Mouse (Mus musculus): Measurements from ENCODE around the gene Gm7247. TPM values are rescaled to one million over a fixed set of nuclear protein-coding genes. Genes with fewer than 3 reads are reported as not detected.
"Not testable (repeated sequence)": the region's sequence is repeated elsewhere in the genome, so short reads cannot be mapped to it uniquely, and the experiment has no call there.

The Gm7247 gene
- total RNA-seq, 2 experiments from 2014 or later: not detected

- Histone ChIP-seq H3K27ac (no peak overlapping the region), H3K4me3 (no peak overlapping the region)
- intact Hi-C loops (cut with DNase I): no loop called here
- no peak for TF ChIP-seq CTCF (IDR thresholded peaks at IDR 0.05)
- no peak for DNase-seq
Measured at GRCm38 (mm10) chr14:51438955-51439354, 77.4 kb downstream of the Gm7247 start.

- DNase-seq; intact Hi-C loops (cut with DNase I); H3K4me3 ChIP-seq; H3K27ac ChIP-seq: not testable (repeated sequence)
Measured at GRCm38 (mm10) chr14:51451557-51451956, 90.0 kb downstream of the Gm7247 start, which contains the start of gene Vmn2r89. Vmn2r89 (plus strand) TSS chr14:51451857.

- H3K4me3 ChIP-seq; intact Hi-C loops (cut with DNase I); DNase-seq; H3K27ac ChIP-seq: not testable (repeated sequence)
Measured at GRCm38 (mm10) chr14:51480278-51480677, 118.7 kb downstream of the Gm7247 start.

GRCm38 (mm10) chr14:51481332-51482015, 119.9 kb downstream of the Gm7247 start:
- DNase-seq; intact Hi-C loops (cut with DNase I); H3K27ac ChIP-seq: not testable (repeated sequence)
- TF ChIP-seq CTCF (IDR thresholded peaks at IDR 0.05): peak; percentile 25; the same call in 1 of the 2 replicates
- H3K4me3 ChIP-seq: peak overlapping the region; percentile 64

- no peak overlapping the region for H3K27ac ChIP-seq
- no peak for TF ChIP-seq CTCF (IDR thresholded peaks at IDR 0.05)
- DNase-seq: no peak
- H3K4me3 ChIP-seq: peak overlapping the region; percentile 64
- intact Hi-C loops (cut with DNase I): no loop called here
Measured at GRCm38 (mm10) chr14:51482051-51482715, 120.6 kb downstream of the Gm7247 start.

- H3K4me3 ChIP-seq; DNase-seq; H3K27ac ChIP-seq; intact Hi-C loops (cut with DNase I): not testable (repeated sequence)
Measured at GRCm38 (mm10) chr14:51482971-51483381, 121.4 kb downstream of the Gm7247 start.

- DNase-seq: no peak
- no peak for TF ChIP-seq CTCF (IDR thresholded peaks at IDR 0.05)
- H3K4me3 ChIP-seq: no peak overlapping the region
- intact Hi-C loops (cut with DNase I): no loop called here
- H3K27ac ChIP-seq: no peak overlapping the region
Measured at GRCm38 (mm10) chr14:51483671-51484070, 122.1 kb downstream of the Gm7247 start.

GRCm38 (mm10) chr14:51486111-51486510, 124.6 kb downstream of the Gm7247 start:
- intact Hi-C loops (cut with DNase I): no loop called here
- no peak for TF ChIP-seq CTCF (IDR thresholded peaks at IDR 0.05)
- no peak for DNase-seq
- H3K4me3 ChIP-seq: no peak overlapping the region
- H3K27ac ChIP-seq: no peak overlapping the region

- no peak overlapping the region for H3K4me3 ChIP-seq
- intact Hi-C loops (cut with DNase I): no loop called here
- DNase-seq: no peak
- TF ChIP-seq CTCF (IDR thresholded peaks at IDR 0.05): no peak
- no peak overlapping the region for H3K27ac ChIP-seq
Measured at GRCm38 (mm10) chr14:51495781-51496180, 134.2 kb downstream of the Gm7247 start.

GRCm38 (mm10) chr14:51496955-51497354, 135.4 kb downstream of the Gm7247 start:
- Histone ChIP-seq H3K4me3 (no peak overlapping the region), H3K27ac (no peak overlapping the region)
- no peak for TF ChIP-seq CTCF (IDR thresholded peaks at IDR 0.05)
- intact Hi-C loops (cut with DNase I): no loop called here
- DNase-seq: no peak

- no peak for TF ChIP-seq CTCF (IDR thresholded peaks at IDR 0.05)
- H3K4me3 ChIP-seq: no peak overlapping the region
- intact Hi-C loops (cut with DNase I): no loop called here
- H3K27ac ChIP-seq: no peak overlapping the region
- no peak for DNase-seq
Measured at GRCm38 (mm10) chr14:51497958-51498357, 136.4 kb downstream of the Gm7247 start.

- H3K4me3 ChIP-seq: no peak overlapping the region
- DNase-seq: no peak
- intact Hi-C loops (cut with DNase I): no loop called here
- H3K27ac ChIP-seq: no peak overlapping the region
- no peak for TF ChIP-seq CTCF (IDR thresholded peaks at IDR 0.05)
Measured at GRCm38 (mm10) chr14:51499707-51500275, 138.2 kb downstream of the Gm7247 start.

- intact Hi-C loops (cut with DNase I): no loop called here
- DNase-seq: no peak
Measured at GRCm38 (mm10) chr14:51500461-51500860, 138.9 kb downstream of the Gm7247 start.

More at GRCm38 (mm10) chr14:51500461-51500860, 138.9 kb downstream of the Gm7247 start:
- H3K4me3 ChIP-seq: no peak overlapping the region
- no peak overlapping the region for H3K27ac ChIP-seq
- no peak for TF ChIP-seq CTCF (IDR thresholded peaks at IDR 0.05)

Data from gastrocnemius, adult 2 months (tissue).